39 mouse cellular contexts compared by ENCODE assay signal in the genomic region with DNA sequence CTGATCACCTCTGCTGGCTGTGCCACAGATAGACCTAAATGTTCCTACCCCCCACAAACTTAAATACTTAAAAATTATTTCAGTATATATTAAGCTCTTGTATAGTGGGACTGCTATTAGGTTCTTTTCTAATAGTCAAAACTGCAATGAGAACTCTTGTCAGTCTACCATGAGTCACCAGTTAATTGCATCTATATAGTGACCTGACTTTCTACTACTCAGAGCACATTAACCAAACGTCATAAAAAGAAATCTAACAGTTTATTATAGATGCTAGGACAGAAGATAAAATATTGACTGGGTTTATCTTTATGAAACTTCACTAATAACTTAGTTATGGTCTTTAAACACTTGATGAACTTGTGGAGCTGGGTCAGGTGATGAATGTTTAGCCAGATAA. TPM values are rescaled to one million over a fixed set of nuclear protein-coding genes. Genes with fewer than 3 reads are reported as not detected.
"Had no signal": no experiment of that assay in that cellular context is flagged by ENCODE, and none has a peak within 500 bp of the region (broad histone marks: within the 10 kb centered on the region; RNA-seq: fewer than 3 reads in every experiment).

No protein-coding gene starts in this region.

- ATAC-seq: forebrain, embryonic 13.5 days; forebrain, embryonic 14.5 days; forebrain, embryonic 15.5 days; forebrain, embryonic 16.5 days had no signal

- H3K27me3 ChIP-seq: embryonic facial prominence, embryonic 12.5 days; embryonic facial prominence, embryonic 13.5 days; embryonic facial prominence, embryonic 15.5 days; forebrain, embryonic 12.5 days; forebrain, embryonic 13.5 days; forebrain, embryonic 15.5 days had no signal

- DNase-seq: cerebellum, adult 2 months; cerebellum, adult 8-10 months; cerebellum, adult 9-10 months; cerebellum, adult 9-11 months; cerebellum, postnatal 10 days; cerebellum, postnatal 14 days; cerebellum, postnatal 25 days; cerebellum, postnatal 36 days; embryo, embryonic 11 days; gastrocnemius, adult 2 months; gastrocnemius, postnatal 10 days; gastrocnemius, postnatal 14 days; gastrocnemius, postnatal 25 days; gastrocnemius, postnatal 36 days; heart, adult 11 months; heart, adult 18-20 months; heart, adult 2 months had no signal

- H3K4me2 ChIP-seq: embryonic facial prominence, embryonic 12.5 days; embryonic facial prominence, embryonic 13.5 days; embryonic facial prominence, embryonic 15.5 days; forebrain, embryonic 12.5 days; forebrain, embryonic 13.5 days; forebrain, embryonic 15.5 days had no signal

- H3K4me3 ChIP-seq: embryonic facial prominence, embryonic 10.5 days; embryonic facial prominence, embryonic 12.5 days; embryonic facial prominence, embryonic 13.5 days; embryonic facial prominence, embryonic 15.5 days; erythroblast, embryonic 14.5 days; forebrain, embryonic 10.5 days; forebrain, embryonic 12.5 days; forebrain, embryonic 13.5 days; forebrain, embryonic 15.5 days; gastrocnemius, adult 2 months; heart, adult 2 months had no signal

- H3K36me3 ChIP-seq: embryonic facial prominence, embryonic 10.5 days; embryonic facial prominence, embryonic 12.5 days; embryonic facial prominence, embryonic 13.5 days; embryonic facial prominence, embryonic 15.5 days; forebrain, embryonic 10.5 days; forebrain, embryonic 12.5 days; forebrain, embryonic 15.5 days had no signal

- H3K4me1 ChIP-seq: embryonic facial prominence, embryonic 10.5 days; embryonic facial prominence, embryonic 12.5 days; embryonic facial prominence, embryonic 13.5 days; embryonic facial prominence, embryonic 15.5 days; forebrain, embryonic 10.5 days; forebrain, embryonic 12.5 days; forebrain, embryonic 13.5 days; forebrain, embryonic 15.5 days had no signal

- H3K9ac ChIP-seq: embryonic facial prominence, embryonic 12.5 days; embryonic facial prominence, embryonic 13.5 days; embryonic facial prominence, embryonic 15.5 days; forebrain, embryonic 12.5 days; forebrain, embryonic 13.5 days; forebrain, embryonic 15.5 days had no signal

- H3K27ac ChIP-seq: embryonic facial prominence, embryonic 10.5 days; embryonic facial prominence, embryonic 12.5 days; embryonic facial prominence, embryonic 13.5 days; embryonic facial prominence, embryonic 15.5 days; forebrain, embryonic 10.5 days; forebrain, embryonic 12.5 days; forebrain, embryonic 13.5 days; forebrain, embryonic 15.5 days; gastrocnemius, adult 2 months; heart, adult 2 months had no signal

- H3K9me3 ChIP-seq: embryonic facial prominence, embryonic 10.5 days; embryonic facial prominence, embryonic 12.5 days; embryonic facial prominence, embryonic 13.5 days; embryonic facial prominence, embryonic 15.5 days; forebrain, embryonic 10.5 days; forebrain, embryonic 12.5 days; forebrain, embryonic 13.5 days; forebrain, embryonic 15.5 days had no signal

RNA-seq across cellular contexts. Expression of a gene that starts 21.5 kb away (rescaled TPM):
- total RNA-seq: common myeloid progenitor, adult 5-6 weeks; gastrocnemius, adult 18-20 months; gastrocnemius, adult 2 months; gastrocnemius, adult 8-10 months; gastrocnemius, postnatal 10 days; gastrocnemius, postnatal 14 days; gastrocnemius, postnatal 25 days; gastrocnemius, postnatal 36 days; granulocyte monocyte progenitor cell, adult 5-6 weeks; heart, adult 2 months had no signal
- polyA plus RNA-seq: embryonic facial prominence, embryonic 11.5 days; erythroblast, embryonic 14.5 days; forebrain, embryonic 10.5 days; forebrain, embryonic 11.5 days; forebrain, embryonic 12.5 days; forebrain, embryonic 13.5 days; forebrain, embryonic 14.5 days; forebrain, embryonic 15.5 days; forebrain, embryonic 16.5 days; frontal cortex, adult 2 months; gonadal fat pad, adult 2 months had no signal

RNA-seq across cellular contexts. Expression of a gene that starts 24.7 kb away (rescaled TPM):
- total RNA-seq: common myeloid progenitor, adult 5-6 weeks; gastrocnemius, adult 18-20 months; gastrocnemius, adult 2 months; gastrocnemius, adult 8-10 months; gastrocnemius, postnatal 10 days; gastrocnemius, postnatal 14 days; gastrocnemius, postnatal 25 days; gastrocnemius, postnatal 36 days; gastrocnemius, postnatal 4 days; granulocyte monocyte progenitor cell, adult 5-6 weeks; heart, adult 18-20 months; heart, adult 2 months had no signal
- polyA plus RNA-seq: cerebellum, adult 2 months; cortical plate, adult 2 months; embryonic facial prominence, embryonic 10.5 days; embryonic facial prominence, embryonic 11.5 days; embryonic facial prominence, embryonic 12.5 days; embryonic facial prominence, embryonic 13.5 days; embryonic facial prominence, embryonic 14.5 days; erythroblast, embryonic 14.5 days; forebrain, embryonic 10.5 days; forebrain, embryonic 11.5 days; forebrain, embryonic 12.5 days; forebrain, embryonic 13.5 days; forebrain, embryonic 14.5 days; forebrain, embryonic 15.5 days; forebrain, embryonic 16.5 days; frontal cortex, adult 2 months; heart, adult 2 months had no signal

RNA-seq across cellular contexts. Expression of a gene that starts 51.8 kb away (rescaled TPM):
- total RNA-seq: common myeloid progenitor, adult 5-6 weeks; gastrocnemius, adult 18-20 months; gastrocnemius, adult 2 months; gastrocnemius, adult 8-10 months; gastrocnemius, postnatal 10 days; gastrocnemius, postnatal 14 days; gastrocnemius, postnatal 25 days; gastrocnemius, postnatal 36 days; gastrocnemius, postnatal 4 days; granulocyte monocyte progenitor cell, adult 5-6 weeks; heart, adult 18-20 months; heart, adult 2 months had no signal
- polyA plus RNA-seq: cerebellum, adult 2 months; cortical plate, adult 2 months; embryonic facial prominence, embryonic 10.5 days; embryonic facial prominence, embryonic 11.5 days; embryonic facial prominence, embryonic 12.5 days; embryonic facial prominence, embryonic 13.5 days; embryonic facial prominence, embryonic 14.5 days; embryonic facial prominence, embryonic 15.5 days; erythroblast, embryonic 14.5 days; forebrain, embryonic 10.5 days; forebrain, embryonic 11.5 days; forebrain, embryonic 12.5 days; forebrain, embryonic 13.5 days; forebrain, embryonic 14.5 days; forebrain, embryonic 15.5 days; forebrain, embryonic 16.5 days; frontal cortex, adult 2 months; gonadal fat pad, adult 2 months; heart, adult 2 months had no signal
